Mouse (Mus musculus): ENCODE data around the gene 1700020N01Rik.

GRCm38 (mm10) chr10:21609583-21609982, 16.6 kb downstream of the 1700020N01Rik start:
- TF ChIP-seq CTCF (IDR thresholded peaks at IDR 0.05; ENCODE audit: insufficient read depth, low read depth, low read length) (no peak), POLR2A (IDR thresholded peaks at IDR 0.05; ENCODE audit: insufficient read depth, low read depth, low read length) (no peak)

All from olfactory bulb, adult 2 months (tissue).